Mouse (Mus musculus) hindbrain, embryonic 12.5 days (tissue): ENCODE measurements at regions not wholly inside any gene's neighbourhood (a gene's known extent, or its start where the extent isn't known, plus 50 kb on each side); places are given as distances from the start of the nearest gene placed in this dataset.

Experiments
- ATAC-seq: fragments of 200-750 bp; cut with Nextera tagmentation; 2 replicates; pipeline ENCODE4 v1.8.0; 2017; ENCODE audit warnings: moderate TSS enrichment; ENCODE audit not compliant: low FRiP score
- H3K27ac ChIP-seq: fragments of 300-500 bp; sonication (generic); 2 replicates; pipeline ENCODE4 v1.5.1; 2016; ENCODE audit warnings: mild to moderate bottlenecking
- H3K27me3 ChIP-seq: fragments of 300-500 bp; sonication (generic); 2 replicates; pipeline ENCODE4 v1.6.1; 2016; ENCODE audit warnings: mild to moderate bottlenecking
- H3K36me3 ChIP-seq: fragments of 300-500 bp; sonication (generic); 2 replicates; pipeline ENCODE4 v1.6.1; 2016; ENCODE audit warnings: mild to moderate bottlenecking
- H3K4me1 ChIP-seq: fragments of 300-500 bp; sonication (generic); 2 replicates; pipeline ENCODE4 v1.6.1; 2016
- H3K4me2 ChIP-seq: fragments of 300-500 bp; sonication (generic); replicated peaks from 2 replicates; pipeline ENCODE4 v1.6.1; 2016; ENCODE audit warnings: mild to moderate bottlenecking
- H3K4me3 ChIP-seq: fragments of 300-500 bp; sonication (generic); 2 replicates; pipeline ENCODE4 v1.5.1; 2016; ENCODE audit warnings: mild to moderate bottlenecking
- H3K9ac ChIP-seq: fragments of 300-500 bp; sonication (generic); 2 replicates; pipeline ENCODE4 v1.6.1; 2016; ENCODE audit warnings: mild to moderate bottlenecking, moderate library complexity
- H3K9me3 ChIP-seq: fragments of 300-500 bp; sonication (generic); replicated peaks from 2 replicates; pipeline ENCODE4 v1.6.1; 2016; ENCODE audit warnings: mild to moderate bottlenecking
- WGBS: fragments of 180-500 bp; shearing (Covaris S2); methylation state at CpG from one replicate; pipeline ENCODE4 v1.1.7; 2016; 5-methylcytosine and 5-hydroxymethylcytosine counted together

GRCm38 (mm10) chr12:106203526-106203925 is 193.5 kb downstream of the Vrk1 start:
- no peak overlapping the region for H3K9ac ChIP-seq
- no peaks in the 10 kb centered on the region for H3K27me3 ChIP-seq
- H3K4me1 ChIP-seq = 0 out of 2 replicates have a peak, but pooled peaks cover 9% of the 10 kb centered on the region
- no peaks in the 10 kb centered on the region for H3K36me3 ChIP-seq
- no peaks in the 10 kb centered on the region for H3K9me3 ChIP-seq
- H3K27ac ChIP-seq = no peak overlapping the region
- H3K4me3 ChIP-seq = no peak overlapping the region
- H3K4me2 ChIP-seq = no peak overlapping the region
- no peak for ATAC-seq
- WGBS = 77% methylated on average over 8 of the region's 8 CpGs

- no peak overlapping the region for H3K9ac ChIP-seq
- WGBS = 84% methylated on average over 6 of the region's 6 CpGs
- H3K27ac ChIP-seq = no peak overlapping the region
- no peaks in the 10 kb centered on the region for H3K9me3 ChIP-seq
- no peaks in the 10 kb centered on the region for H3K36me3 ChIP-seq
- H3K4me2 ChIP-seq = no peak overlapping the region
- no peaks in the 10 kb centered on the region for H3K27me3 ChIP-seq
- H3K4me1 ChIP-seq = no peaks in the 10 kb centered on the region
- H3K4me3 ChIP-seq = no peak overlapping the region
- ATAC-seq = no peak
Observed at GRCm38 (mm10) chr12:106210959-106211358, 200.9 kb downstream of the Vrk1 start.

DNA sequence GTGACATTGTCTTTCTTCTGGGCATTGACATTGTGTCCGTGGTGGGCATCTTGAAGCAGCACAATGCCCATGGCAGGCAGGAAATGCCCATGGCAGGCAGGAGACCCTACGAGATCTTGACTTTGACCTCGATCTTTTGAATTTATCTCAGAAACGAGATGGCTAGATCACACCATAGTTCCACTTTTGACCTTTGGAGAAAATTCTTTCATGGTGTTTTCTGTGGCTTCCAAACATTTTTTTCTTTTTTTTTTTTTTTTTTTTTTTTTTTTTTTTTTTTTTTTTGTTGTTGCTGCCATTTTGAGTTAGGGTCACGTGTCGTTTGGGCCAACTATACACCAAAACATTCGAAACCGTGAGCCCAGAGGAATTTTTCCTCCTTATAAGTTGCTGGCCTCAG is 201.5 kb downstream of the Vrk1 start:
- H3K27me3 ChIP-seq = no peaks in the 10 kb centered on the region
- no peaks in the 10 kb centered on the region for H3K36me3 ChIP-seq
- no peak overlapping the region for H3K9ac ChIP-seq
- WGBS = 83% methylated on average over 8 of the region's 8 CpGs
- H3K4me3 ChIP-seq = no peak overlapping the region
- H3K9me3 ChIP-seq = no peaks in the 10 kb centered on the region
- H3K4me1 ChIP-seq = no peaks in the 10 kb centered on the region
- ATAC-seq = no peak
- no peak overlapping the region for H3K27ac ChIP-seq
- H3K4me2 ChIP-seq = no peak overlapping the region

GRCm38 (mm10) chr12:106212397-106212796 is 202.4 kb downstream of the Vrk1 start:
- no peaks in the 10 kb centered on the region for H3K9me3 ChIP-seq
- 80% methylated on average over 5 of the region's 5 CpGs for WGBS
- H3K4me3 ChIP-seq = no peak overlapping the region
- no peaks in the 10 kb centered on the region for H3K4me1 ChIP-seq
- no peak for ATAC-seq
- H3K4me2 ChIP-seq = no peak overlapping the region
- H3K27ac ChIP-seq = no peak overlapping the region
- no peak overlapping the region for H3K9ac ChIP-seq
- no peaks in the 10 kb centered on the region for H3K36me3 ChIP-seq
- no peaks in the 10 kb centered on the region for H3K27me3 ChIP-seq

DNA sequence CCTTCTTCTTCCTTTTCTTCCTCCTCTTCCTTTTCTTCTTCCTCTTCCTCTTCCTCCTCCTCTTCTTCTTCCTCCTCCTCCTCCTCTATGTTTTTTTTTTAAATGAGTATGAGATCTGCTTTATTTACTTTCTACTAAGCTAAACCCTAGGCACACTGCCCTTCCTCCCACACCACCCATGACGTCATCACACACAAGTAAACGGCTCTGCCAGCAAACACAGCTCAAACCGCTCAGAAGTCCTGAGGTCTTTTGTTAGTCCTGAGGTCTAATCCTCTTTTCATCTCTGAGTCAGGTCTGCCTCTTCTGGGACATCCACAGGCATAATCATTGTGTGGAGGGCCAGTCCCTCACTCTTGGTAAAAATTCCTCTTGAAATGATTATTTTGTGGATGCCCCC is 210.0 kb downstream of the Vrk1 start:
- no peak for ATAC-seq
- H3K4me1 ChIP-seq = peaks cover 7% of the 10 kb centered on the region; the same call in 1 of the 2 replicates
- no peak overlapping the region for H3K9ac ChIP-seq
- no peak overlapping the region for H3K4me3 ChIP-seq
- H3K9me3 ChIP-seq = no peaks in the 10 kb centered on the region
- H3K27me3 ChIP-seq = no peaks in the 10 kb centered on the region
- H3K36me3 ChIP-seq = no peaks in the 10 kb centered on the region
- 56% methylated on average over 3 of the region's 3 CpGs for WGBS
- H3K4me2 ChIP-seq = no peak overlapping the region
- H3K27ac ChIP-seq = no peak overlapping the region

DNA sequence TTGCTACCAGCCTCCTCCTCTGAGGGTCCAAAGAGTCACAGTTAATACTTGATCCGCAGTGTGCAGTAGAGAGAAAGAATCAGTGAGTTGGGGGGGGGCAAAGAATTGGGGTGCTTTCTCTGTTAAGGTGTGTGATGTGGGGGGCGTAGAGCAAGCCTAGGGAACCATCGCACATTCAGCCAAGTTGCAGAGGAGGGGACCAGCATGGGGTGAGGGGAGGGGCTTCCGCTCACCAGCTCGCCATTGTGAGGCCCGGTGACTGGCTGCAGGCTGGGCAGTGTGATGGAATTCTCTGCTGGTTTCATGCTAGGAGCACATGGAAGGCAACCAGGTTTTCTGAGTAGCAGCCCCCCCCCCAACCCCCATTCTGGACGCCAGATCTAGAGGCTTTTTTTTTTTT is 216.2 kb downstream of the Vrk1 start:
- Histone ChIP-seq H3K4me3 (no peak overlapping the region), H3K9ac (no peak overlapping the region), H3K27me3 (0 out of 2 replicates have a peak, but pooled peaks cover 2% of the 10 kb centered on the region), H3K27ac (no peak overlapping the region), H3K9me3 (no peaks in the 10 kb centered on the region), H3K4me1 (peaks cover 22% of the 10 kb centered on the region), H3K4me2 (no peak overlapping the region), H3K36me3 (no peaks in the 10 kb centered on the region)
- 26% methylated on average over 6 of the region's 7 CpGs for WGBS
- peak; percentile 52 for ATAC-seq

DNA sequence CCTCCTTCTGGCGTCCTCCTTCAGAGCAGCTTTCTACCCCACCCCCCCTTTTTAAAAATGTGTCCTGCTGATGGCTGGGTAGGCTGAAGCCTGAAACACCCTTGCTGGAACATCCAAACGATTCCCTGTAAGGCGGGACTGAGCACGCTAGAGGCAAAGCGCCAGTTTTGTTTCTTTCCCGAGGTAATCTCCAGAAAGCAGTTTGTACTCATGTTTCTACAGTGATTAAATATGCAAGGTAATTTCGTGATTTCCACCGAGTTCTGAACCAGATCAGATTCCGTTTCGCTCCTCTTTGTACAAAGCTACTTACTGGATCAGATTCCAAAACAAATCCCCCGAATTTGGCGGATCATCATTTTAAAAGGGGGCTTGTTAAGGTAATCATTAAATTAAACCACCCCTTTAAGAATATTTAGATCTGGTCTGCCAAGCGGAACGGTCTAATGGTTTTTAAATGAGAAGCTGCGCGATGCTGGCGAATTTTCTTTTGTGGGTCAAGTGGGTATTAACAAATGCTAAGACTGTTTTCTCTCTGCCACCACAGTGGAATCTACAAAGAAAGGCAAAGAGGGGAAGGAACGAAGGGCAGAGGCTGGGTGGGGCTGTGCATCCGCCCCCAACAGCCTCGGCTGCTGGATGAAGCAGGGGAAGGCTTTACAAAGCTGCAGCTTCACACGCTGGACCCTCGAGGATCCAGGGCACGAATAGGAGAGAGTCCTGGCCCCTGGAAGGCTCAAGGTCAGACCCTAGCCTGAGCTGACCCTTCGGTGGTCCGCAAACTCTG is 216.9 kb downstream of the Vrk1 start:
- no peaks in the 10 kb centered on the region for H3K9me3 ChIP-seq
- 0 out of 2 replicates have a peak, but pooled peaks cover 2% of the 10 kb centered on the region for H3K27me3 ChIP-seq
- peak overlapping the region; percentile 37 for H3K4me2 ChIP-seq
- 19% methylated on average over 25 of the region's 25 CpGs for WGBS
- H3K9ac ChIP-seq = 0 out of 2 replicates have a peak overlapping the region, but pooled peaks have one; percentile 39
- no peak for ATAC-seq
- H3K36me3 ChIP-seq = no peaks in the 10 kb centered on the region
- no peak overlapping the region for H3K4me3 ChIP-seq
- peak overlapping the region; percentile 53; the same call in 1 of the 2 replicates for H3K27ac ChIP-seq
- peaks cover 22% of the 10 kb centered on the region for H3K4me1 ChIP-seq

GRCm38 (mm10) chr12:106227563-106227840 is 217.5 kb downstream of the Vrk1 start:
- Histone ChIP-seq H3K4me2 (peak overlapping the region; percentile 37), H3K9ac (0 out of 2 replicates have a peak overlapping the region, but pooled peaks have one; percentile 39), H3K27ac (peak overlapping the region; percentile 53; the same call in 1 of the 2 replicates), H3K4me3 (no peak overlapping the region), H3K4me1 (peaks cover 22% of the 10 kb centered on the region), H3K9me3 (no peaks in the 10 kb centered on the region), H3K27me3 (0 out of 2 replicates have a peak, but pooled peaks cover 2% of the 10 kb centered on the region), H3K36me3 (no peaks in the 10 kb centered on the region)
- whole genome bisulfite sequencing = 28% methylated on average over 8 of the region's 8 CpGs
- ATAC-seq = no peak; the same call in 1 of the 2 replicates

DNA sequence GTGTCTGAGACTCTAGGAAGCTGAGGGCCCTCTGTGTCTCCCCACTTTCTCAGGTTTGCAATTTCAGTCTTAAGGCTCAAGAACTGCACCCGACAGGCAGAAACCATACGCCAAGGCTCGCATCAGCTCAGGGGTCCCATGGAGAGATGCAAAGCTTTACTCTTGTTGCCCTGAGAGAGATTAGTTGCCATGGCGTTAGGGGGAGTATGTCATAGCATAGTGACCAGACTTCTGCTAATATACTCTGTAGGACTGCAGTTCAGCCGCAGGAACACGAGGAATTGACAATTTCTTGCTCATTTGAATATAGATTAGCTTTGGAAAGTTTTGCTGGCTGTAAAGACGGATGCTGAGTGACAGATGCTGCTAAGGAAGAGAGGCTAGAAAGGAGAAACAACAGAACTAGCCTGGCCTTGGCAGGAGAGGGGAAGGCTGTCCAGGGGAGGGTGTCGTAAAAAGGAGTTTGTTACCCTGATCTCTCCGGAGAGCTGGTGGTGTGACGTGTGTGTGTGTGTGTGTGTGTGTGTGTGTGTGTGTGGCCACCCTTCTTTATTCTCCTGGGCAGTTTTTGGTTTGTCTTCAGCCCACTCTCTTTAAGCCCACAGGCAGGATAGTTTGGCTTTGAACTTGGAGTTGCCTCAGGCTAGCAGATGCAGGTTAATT is 235.3 kb downstream of the Vrk1 start:
- ATAC-seq = no peak
- H3K36me3 ChIP-seq = no peaks in the 10 kb centered on the region
- no peaks in the 10 kb centered on the region for H3K9me3 ChIP-seq
- no peak overlapping the region for H3K27ac ChIP-seq
- H3K4me3 ChIP-seq = no peak overlapping the region
- H3K27me3 ChIP-seq = no peaks in the 10 kb centered on the region
- no peak overlapping the region for H3K4me2 ChIP-seq
- H3K9ac ChIP-seq = no peak overlapping the region
- H3K4me1 ChIP-seq = peaks cover 13% of the 10 kb centered on the region; the same call in 1 of the 2 replicates
- WGBS = 50% methylated on average over 10 of the region's 10 CpGs

DNA sequence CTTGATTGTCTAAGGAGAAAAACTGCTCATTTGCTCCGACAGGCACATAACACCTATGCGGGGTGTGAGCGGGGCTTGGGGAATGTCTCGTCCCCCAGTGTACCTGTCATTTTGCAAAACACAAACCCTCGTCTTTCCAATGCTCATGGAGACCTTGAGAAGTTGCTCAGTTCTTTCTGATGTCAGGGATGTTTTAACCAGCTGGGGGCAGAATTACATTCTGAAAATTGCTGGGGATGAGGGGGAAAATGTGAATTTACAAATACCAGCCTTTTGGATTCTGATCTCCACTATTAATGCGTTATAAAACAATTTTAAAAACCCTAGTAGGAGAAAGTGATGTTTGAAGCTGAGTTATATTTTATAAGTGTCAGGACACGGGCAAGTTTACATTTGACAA is 263.6 kb downstream of the Vrk1 start:
- ATAC-seq = no peak
- Histone ChIP-seq H3K9ac (no peak overlapping the region), H3K27ac (no peak overlapping the region), H3K27me3 (no peaks in the 10 kb centered on the region; the same call in 1 of the 2 replicates), H3K4me1 (no peaks in the 10 kb centered on the region), H3K4me2 (no peak overlapping the region), H3K9me3 (no peaks in the 10 kb centered on the region), H3K4me3 (no peak overlapping the region), H3K36me3 (no peaks in the 10 kb centered on the region)
- 80% methylated on average over 7 of the region's 7 CpGs for WGBS

DNA sequence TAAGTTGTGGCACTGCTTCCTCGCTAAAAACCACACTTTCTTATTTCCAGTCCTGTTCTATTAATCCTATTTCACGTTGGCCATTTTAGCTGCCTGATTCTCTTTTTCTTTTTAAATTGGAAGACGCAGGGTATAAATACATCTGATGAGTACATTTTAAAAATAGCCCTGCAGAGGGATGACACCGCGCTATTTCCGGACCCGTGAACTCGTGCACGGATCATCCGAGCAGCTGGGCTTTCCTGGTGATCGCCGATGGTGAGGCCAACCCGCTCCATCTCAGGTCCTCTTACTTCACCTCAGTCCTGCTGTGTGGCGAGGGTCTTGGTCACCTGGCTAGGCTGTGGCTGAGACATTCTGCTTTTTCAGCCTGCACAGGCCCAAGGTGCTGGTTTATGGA is 267.9 kb downstream of the Vrk1 start:
- Histone ChIP-seq H3K4me2 (no peak overlapping the region), H3K27ac (no peak overlapping the region), H3K4me3 (no peak overlapping the region), H3K36me3 (no peaks in the 10 kb centered on the region), H3K9me3 (0 out of 2 replicates have a peak, but pooled peaks cover 5% of the 10 kb centered on the region), H3K9ac (no peak overlapping the region), H3K27me3 (no peaks in the 10 kb centered on the region), H3K4me1 (no peaks in the 10 kb centered on the region)
- no peak for ATAC-seq
- 92% methylated on average over 14 of the region's 14 CpGs for WGBS

DNA sequence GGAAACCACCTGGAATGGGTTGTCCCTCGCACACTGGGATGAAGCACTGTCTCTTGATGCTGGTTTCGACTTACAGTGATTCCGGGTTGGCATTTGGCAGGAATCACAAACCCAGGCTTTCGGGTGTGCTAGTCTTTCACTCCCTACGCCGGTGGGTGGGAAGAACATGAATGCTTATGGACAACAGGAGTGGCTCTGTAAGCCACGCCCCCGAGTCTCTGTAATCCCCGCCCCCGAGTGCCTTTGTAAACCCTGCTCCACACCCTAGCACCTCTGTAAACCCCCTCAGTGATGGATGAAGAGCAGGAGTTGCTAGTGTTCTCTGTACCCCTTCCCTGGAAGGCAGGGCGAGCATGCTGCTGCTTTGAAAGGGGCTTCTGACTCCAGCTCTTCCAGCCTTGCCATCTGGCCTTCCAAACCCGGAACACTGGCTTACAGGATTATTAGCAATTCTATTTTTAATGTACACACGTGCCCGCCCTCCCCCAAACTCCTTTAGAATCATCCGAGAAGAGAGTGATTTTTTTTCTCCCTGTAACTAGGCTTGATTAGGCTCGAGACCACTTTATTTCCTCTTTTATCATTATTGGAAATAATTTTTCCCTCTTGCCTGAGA is 272.6 kb downstream of the Vrk1 start:
- H3K27me3 ChIP-seq = no peaks in the 10 kb centered on the region
- 0 out of 2 replicates have a peak, but pooled peaks cover 5% of the 10 kb centered on the region for H3K9me3 ChIP-seq
- H3K36me3 ChIP-seq = no peaks in the 10 kb centered on the region
- no peak overlapping the region for H3K4me3 ChIP-seq
- no peak overlapping the region for H3K9ac ChIP-seq
- no peaks in the 10 kb centered on the region for H3K4me1 ChIP-seq
- H3K27ac ChIP-seq = no peak overlapping the region
- 66% methylated on average over 16 of the region's 16 CpGs for WGBS
- no peak for ATAC-seq
- no peak overlapping the region for H3K4me2 ChIP-seq
